Mouse (Mus musculus) CD4-positive helper T cell, adult 2 months (primary cell): Measurements from ENCODE around the gene Twist1.

Experiments used
- DNase-seq: peaks from one replicate; pipeline ENCODE4 v3.0.0-alpha.2; 2012; ENCODE audit warnings: low read depth, missing footprints, low spot score

Gene Twist1

GRCm38 (mm10) chr12:33966490-33967415, 9.3 kb downstream of the Twist1 start:
- no peak for DNase-seq

- no peak for DNase-seq
These were observed 10.0 kb downstream of the Twist1 start for GRCm38 (mm10) chr12:33967514-33967913.

GRCm38 (mm10) chr12:33968041-33968897, 10.8 kb downstream of the Twist1 start:
- no peak for DNase-seq

- no peak for DNase-seq
These were observed 11.4 kb downstream of the Twist1 start for GRCm38 (mm10) chr12:33968898-33969178.

- DNase-seq: no peak
These were observed 22.7 kb downstream of the Twist1 start for GRCm38 (mm10) chr12:33980159-33980558.

GRCm38 (mm10) chr12:33981433-33981832, 24.0 kb downstream of the Twist1 start:
- DNase-seq: no peak

- no peak for DNase-seq
These were observed 35.7 kb downstream of the Twist1 start for GRCm38 (mm10) chr12:33993127-33993526.
